Comparison of ENCODE assay signal across 28 mouse cellular contexts in genomic region chr15:7191074-7191473, GRCm38 (mm10).
DNase-seq lines count a peak whose midpoint lies in the region; ATAC-seq and TF ChIP-seq lines count a peak whose summit lies in the region.
"Had no signal": no experiment of that assay in that cellular context is flagged by ENCODE, and none has a peak within 500 bp of the region (broad histone marks: within the 10 kb centered on the region; RNA-seq: fewer than 3 reads in every experiment).

No protein-coding gene starts in this region.

- no peak for TF ChIP-seq EP300 in lung, postnatal 0 days (IDR thresholded peaks at IDR 0.05)

- no peak overlapping the region for H3K9ac ChIP-seq in limb, embryonic 12.5 days (replicated peaks)
- H3K9ac ChIP-seq in lung, postnatal 0 days (replicated peaks; ENCODE audit: low read depth): no peak overlapping the region; the same call in 1 of the 2 replicates
- H3K9ac ChIP-seq: embryonic facial prominence, embryonic 13.5 days; forebrain, embryonic 12.5 days; forebrain, embryonic 15.5 days; heart, embryonic 15.5 days; hindbrain, embryonic 13.5 days; intestine, embryonic 15.5 days had no signal

- H3K36me3 ChIP-seq in heart, embryonic 10.5 days: peaks cover 44% of the 10 kb centered on the region
- peaks cover 44% of the 10 kb centered on the region; the same call in 1 of the 2 replicates for H3K36me3 ChIP-seq in limb, embryonic 12.5 days
- H3K36me3 ChIP-seq in limb, embryonic 10.5 days: peaks cover 43% of the 10 kb centered on the region
- peaks cover 28% of the 10 kb centered on the region for H3K36me3 ChIP-seq in lung, postnatal 0 days (ENCODE audit: insufficient read depth, low read length)
- H3K36me3 ChIP-seq: forebrain, embryonic 12.5 days had no signal

- ATAC-seq in limb, embryonic 12.5 days (ENCODE audit: insufficient number of reproducible peaks, insufficient read depth, low FRiP score, low TSS enrichment, low read depth): no peak
- 0 out of 2 replicates have a peak, but pooled peaks have one; percentile 4 for ATAC-seq in lung, postnatal 0 days
- ATAC-seq: activated CD4-positive, CD25-positive, alpha-beta regulatory T cell, adult 4 months; forebrain, embryonic 15.5 days; hindbrain, embryonic 16.5 days; intestine, embryonic 15.5 days had no signal

- no peaks in the 10 kb centered on the region for H3K27me3 ChIP-seq in heart, embryonic 10.5 days (ENCODE audit: insufficient read depth, poor library complexity, severe bottlenecking)
- H3K27me3 ChIP-seq in limb, embryonic 12.5 days: no peaks in the 10 kb centered on the region
- no peaks in the 10 kb centered on the region for H3K27me3 ChIP-seq in limb, embryonic 10.5 days (ENCODE audit: low read depth, poor library complexity, severe bottlenecking)
- H3K27me3 ChIP-seq in lung, postnatal 0 days (replicated peaks; ENCODE audit: insufficient read depth, low read length): no peaks in the 10 kb centered on the region
- H3K27me3 ChIP-seq: embryonic facial prominence, embryonic 13.5 days; forebrain, embryonic 12.5 days; forebrain, embryonic 15.5 days; heart, embryonic 15.5 days; hindbrain, embryonic 13.5 days; intestine, embryonic 15.5 days had no signal

- no peak for TF ChIP-seq CTCF in gastrocnemius, adult 2 months (IDR thresholded peaks at IDR 0.05)
- no peak for TF ChIP-seq CTCF in lung, postnatal 0 days (IDR thresholded peaks at IDR 0.05)

- H3K4me1 ChIP-seq in heart, embryonic 10.5 days: peaks cover 31% of the 10 kb centered on the region
- H3K4me1 ChIP-seq in limb, embryonic 12.5 days (replicated peaks): peaks cover 25% of the 10 kb centered on the region
- H3K4me1 ChIP-seq in limb, embryonic 10.5 days: peaks cover 29% of the 10 kb centered on the region
- H3K4me1 ChIP-seq in lung, postnatal 0 days (ENCODE audit: insufficient read depth, low read depth, low read length): no peaks in the 10 kb centered on the region; the same call in 1 of the 2 replicates
- H3K4me1 ChIP-seq: intestine, embryonic 15.5 days had no signal

- 77% methylated on average over 4 of the region's 4 CpGs for WGBS in heart, embryonic 10.5 days
- WGBS in limb, embryonic 12.5 days: 69% methylated on average over 4 of the region's 4 CpGs
- WGBS in limb, embryonic 10.5 days: 79% methylated on average over 4 of the region's 4 CpGs
- 64% methylated on average over 4 of the region's 4 CpGs for WGBS in lung, postnatal 0 days

- intact Hi-C loops in gastrocnemius, adult 2 months (cut with DNase I): no loop called here

- DNase-seq in gastrocnemius, adult 2 months: no peak
- DNase-seq in gastrocnemius, adult 8-10 months (ENCODE audit: low spot score in 2 of 2): no peak
- no peak for DNase-seq in heart, embryonic 10.5 days (ENCODE audit: low spot score)
- DNase-seq in heart, adult 9 months (ENCODE audit: low spot score in 2 of 2): no peak
- DNase-seq in limb, embryonic 10.5 days (ENCODE audit: low spot score): no peak
- DNase-seq in lung, postnatal 0 days (ENCODE audit: low spot score): peak; percentile 40
- no peak for DNase-seq in lung, adult 18-20 months
- DNase-seq: adrenal gland, adult 8-10 months; adrenal gland, postnatal 25 days; cerebellum, adult 11-12 months; cerebellum, adult 8-10 months; cerebellum, postnatal 10 days; cerebellum, postnatal 36 days; embryo, embryonic 11 days; gastrocnemius, postnatal 14 days; heart, adult 18-20 months had no signal

- peak overlapping the region; percentile 52 for H3K27ac ChIP-seq in gastrocnemius, adult 2 months
- H3K27ac ChIP-seq in heart, embryonic 10.5 days: peak overlapping the region; percentile 54; the same call in 1 of the 2 replicates
- H3K27ac ChIP-seq in limb, embryonic 12.5 days: 0 out of 2 replicates have a peak overlapping the region, but pooled peaks have one; percentile 29
- H3K27ac ChIP-seq in limb, embryonic 10.5 days: no peak overlapping the region
- H3K27ac ChIP-seq in lung, postnatal 0 days (ENCODE audit: low read length): no peak overlapping the region
- H3K27ac ChIP-seq: embryonic facial prominence, embryonic 10.5 days; embryonic facial prominence, embryonic 13.5 days; forebrain, embryonic 12.5 days; forebrain, embryonic 15.5 days; hindbrain, embryonic 10.5 days; hindbrain, embryonic 13.5 days; intestine, embryonic 15.5 days had no signal

- no peaks in the 10 kb centered on the region for H3K9me3 ChIP-seq in heart, embryonic 10.5 days
- no peaks in the 10 kb centered on the region for H3K9me3 ChIP-seq in limb, embryonic 12.5 days
- no peaks in the 10 kb centered on the region for H3K9me3 ChIP-seq in limb, embryonic 10.5 days (replicated peaks)
- H3K9me3 ChIP-seq in lung, postnatal 0 days (ENCODE audit: low read length): no peaks in the 10 kb centered on the region
- H3K9me3 ChIP-seq: embryonic facial prominence, embryonic 10.5 days; embryonic facial prominence, embryonic 13.5 days; forebrain, embryonic 12.5 days; forebrain, embryonic 15.5 days; heart, embryonic 15.5 days; hindbrain, embryonic 10.5 days; hindbrain, embryonic 13.5 days; intestine, embryonic 15.5 days had no signal

- H3K4me2 ChIP-seq in limb, embryonic 12.5 days: no peak overlapping the region
- no peak overlapping the region for H3K4me2 ChIP-seq in lung, postnatal 0 days (replicated peaks; ENCODE audit: low read depth, low read length)
- H3K4me2 ChIP-seq: embryonic facial prominence, embryonic 13.5 days; forebrain, embryonic 12.5 days; forebrain, embryonic 15.5 days; heart, embryonic 15.5 days; hindbrain, embryonic 13.5 days; intestine, embryonic 15.5 days had no signal

- no peak overlapping the region for H3K4me3 ChIP-seq in gastrocnemius, adult 2 months
- no peak overlapping the region for H3K4me3 ChIP-seq in heart, embryonic 10.5 days
- H3K4me3 ChIP-seq in limb, embryonic 12.5 days (replicated peaks): no peak overlapping the region
- H3K4me3 ChIP-seq in limb, embryonic 10.5 days: no peak overlapping the region
- no peak overlapping the region for H3K4me3 ChIP-seq in lung, postnatal 0 days (ENCODE audit: low read depth, low read length)
- H3K4me3 ChIP-seq: embryonic facial prominence, embryonic 10.5 days; embryonic facial prominence, embryonic 13.5 days; erythroblast, embryonic 14.5 days; forebrain, embryonic 12.5 days; forebrain, embryonic 15.5 days; heart, embryonic 15.5 days; hindbrain, embryonic 10.5 days; hindbrain, embryonic 13.5 days; intestine, embryonic 15.5 days had no signal

Comparison
In these comparisons a context has a peak if more than half of its experiments do, and no peak if none do; other contexts are left out.
1. H3K27ac ChIP-seq: peak in gastrocnemius, adult 2 months (single experiment), heart, embryonic 10.5 days (single experiment) and limb, embryonic 12.5 days (single experiment); none in limb, embryonic 10.5 days (single experiment) and lung, postnatal 0 days (single experiment).